Mouse (Mus musculus) layer of hippocampus, adult 2 months (tissue): ENCODE results near the gene Grip2. TPM values are rescaled to one million over a fixed set of nuclear protein-coding genes. Genes with fewer than 3 reads are reported as not detected.
A peak's percentile ranks its signal among the peaks of the same experiment; 100 is the strongest.

Experiments
- DNase-seq, 2 experiments: peaks; one replicate each; pipeline ENCODE4 v3.0.0; 2022; ENCODE audit warnings: low spot score in 2 of 2
- H3K27ac ChIP-seq: fragments of 200-600 bp; 2 replicates; pipeline ENCODE4 v1.8.1; 2022
- H3K4me3 ChIP-seq: fragments of 200-600 bp; 2 replicates; pipeline ENCODE4 v1.8.1; 2022; ENCODE audit warnings: mild to moderate bottlenecking
- CTCF ChIP-seq: fragments of 200-600 bp; conservative IDR thresholded peaks from 2 replicates; pipeline ENCODE4 v1.8.1; 2022; ENCODE audit warnings: antibody characterized with exemption, mild to moderate bottlenecking, moderate library complexity
- total RNA-seq, 2 experiments: library from RNA; stranded (reverse); gene quantifications; 2 replicates each; pipeline ENCODE4 v1.2.3; 2021

Grip2 gene
- total RNA-seq, 2 experiments from 2014 or later, result 7.1 to 9.9 TPM

DNA sequence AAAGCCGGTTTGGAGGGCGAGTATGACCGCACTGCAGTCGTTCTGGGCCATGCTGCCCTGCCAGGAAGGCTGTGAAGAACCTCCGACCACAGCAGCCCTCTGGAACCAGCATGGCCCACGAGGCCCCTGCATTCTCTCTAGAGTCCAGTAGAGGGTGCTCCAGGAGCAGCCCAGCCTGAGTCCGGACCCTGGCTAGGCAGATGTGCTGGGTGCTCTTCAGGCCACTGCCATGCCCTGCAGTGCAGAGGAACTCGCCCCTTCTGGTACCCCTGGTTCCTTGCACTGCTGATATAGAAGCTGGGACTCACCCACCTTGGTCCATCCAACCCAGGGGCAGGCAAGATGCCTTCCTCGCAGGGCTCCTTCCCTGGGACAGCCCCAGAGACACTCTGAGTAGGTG is 50.5 kb downstream of the Grip2 start:
- TF ChIP-seq CTCF, result peak; percentile 100
- H3K27ac ChIP-seq, result no peak overlapping the region
- peak; percentile 39 to 69 for DNase-seq
- no peak overlapping the region for H3K4me3 ChIP-seq

DNA sequence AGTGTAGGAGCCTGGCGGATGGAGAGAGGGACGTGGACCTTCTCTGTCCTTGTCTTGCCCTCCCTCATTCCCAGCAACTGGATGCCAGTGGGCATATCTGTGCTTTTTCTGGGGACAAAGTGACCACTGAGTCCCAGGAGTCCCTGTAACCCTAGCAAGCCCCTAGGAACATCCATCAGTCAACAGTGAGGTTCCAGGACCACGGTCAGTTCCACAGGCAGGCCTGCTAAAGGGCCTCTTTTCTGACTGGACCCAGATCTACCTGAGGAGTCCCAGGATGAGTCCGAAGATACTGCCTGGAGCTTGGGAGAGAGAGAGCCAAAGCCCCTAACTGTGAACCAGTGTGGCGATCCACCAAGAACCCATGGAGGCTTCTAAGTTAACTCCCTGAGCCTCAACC is 53.1 kb downstream of the Grip2 start:
- Histone ChIP-seq H3K27ac (no peak overlapping the region), H3K4me3 (no peak overlapping the region)
- TF ChIP-seq CTCF, result no peak
- no peak for DNase-seq

DNA sequence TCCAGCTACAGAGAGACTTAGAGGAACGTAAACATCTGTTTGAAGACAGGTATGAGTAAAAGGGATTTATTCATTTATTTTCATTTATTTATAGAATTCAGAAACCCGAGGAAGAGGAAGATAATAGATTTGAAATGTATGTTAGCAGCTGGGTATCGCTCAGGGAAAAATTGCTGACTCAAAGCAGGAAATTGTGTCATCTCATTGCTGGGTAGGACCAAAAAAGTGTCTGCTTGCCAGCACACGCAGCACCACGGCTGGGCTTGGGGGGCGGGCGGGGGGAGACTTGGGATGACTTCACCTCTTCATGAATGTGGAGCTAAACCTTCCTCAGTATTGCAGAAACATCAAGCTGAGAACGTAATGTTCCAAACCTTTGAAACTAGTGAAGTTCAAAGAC is 59.5 kb downstream of the Grip2 start:
- no peak overlapping the region for H3K27ac ChIP-seq
- TF ChIP-seq CTCF, result no peak
- DNase-seq, result no peak
- no peak overlapping the region for H3K4me3 ChIP-seq

GRCm38 (mm10) chr6:91762051-91762742 is 64.9 kb downstream of the Grip2 start:
- Histone ChIP-seq H3K27ac (no peak overlapping the region), H3K4me3 (no peak overlapping the region)
- DNase-seq, result no peak
- peak; percentile 65 for TF ChIP-seq CTCF

GRCm38 (mm10) chr6:91754845-91755244 is 72.2 kb downstream of the Grip2 start:
- no peak for TF ChIP-seq CTCF
- H3K4me3 ChIP-seq, result no peak overlapping the region
- H3K27ac ChIP-seq, result peak overlapping the region; percentile 76; the same call in 1 of the 2 replicates
- no peak for DNase-seq

GRCm38 (mm10) chr6:91754098-91754497 is 73.0 kb downstream of the Grip2 start:
- H3K27ac ChIP-seq, result peak overlapping the region; percentile 76
- DNase-seq, result peak; percentile 48 to 61
- TF ChIP-seq CTCF, result no peak

DNA sequence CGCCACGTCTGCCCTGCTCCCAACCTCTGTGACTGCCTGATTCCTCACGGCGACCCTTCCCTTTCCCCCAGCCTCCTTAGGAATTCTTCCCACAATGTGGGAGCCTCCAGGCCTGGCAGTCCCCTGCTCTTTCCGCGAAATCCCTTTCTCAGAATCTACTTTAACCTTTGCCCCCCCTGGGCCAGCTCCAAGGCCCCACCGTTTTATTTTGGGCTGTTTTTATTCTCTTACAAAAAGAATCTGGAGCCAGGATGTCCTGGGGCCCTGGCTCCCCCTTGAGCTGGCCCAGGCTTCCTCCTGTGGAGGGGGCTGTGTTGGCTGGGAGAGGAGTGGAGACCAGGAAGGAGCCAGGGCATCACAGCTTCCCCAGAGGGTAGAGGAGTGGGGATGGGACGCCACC is 74.2 kb downstream of the Grip2 start:
- no peak for TF ChIP-seq CTCF
- Histone ChIP-seq H3K4me3 (no peak overlapping the region), H3K27ac (peak overlapping the region; percentile 76)
- no peak for DNase-seq

More at GRCm38 (mm10) chr6:91754098-91754497, 73.0 kb downstream of the Grip2 start:
- no peak overlapping the region for H3K4me3 ChIP-seq

DNA sequence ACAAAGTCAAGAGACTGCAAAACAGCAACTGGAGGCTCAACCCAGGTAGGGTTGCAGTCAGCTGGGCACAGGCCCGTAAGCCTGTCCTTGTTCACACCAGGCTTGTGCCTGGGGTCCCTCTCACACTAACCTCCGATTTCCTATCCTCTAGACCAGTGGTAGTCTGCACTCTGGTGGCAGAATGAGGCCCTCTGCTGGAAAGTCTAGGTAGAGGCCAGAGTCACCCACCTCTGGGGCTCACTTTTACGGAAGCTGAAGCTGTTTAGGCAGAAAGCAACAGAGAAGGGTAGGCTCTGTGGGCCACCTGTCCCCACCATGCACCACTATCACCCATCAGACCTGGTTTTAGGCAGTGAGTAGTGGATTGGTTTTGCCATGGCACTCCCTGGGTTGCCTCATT is 76.1 kb downstream of the Grip2 start:
- Histone ChIP-seq H3K4me3 (no peak overlapping the region), H3K27ac (peak overlapping the region; percentile 23; the same call in 1 of the 2 replicates)
- no peak for DNase-seq
- peak; percentile 75 for TF ChIP-seq CTCF

DNA sequence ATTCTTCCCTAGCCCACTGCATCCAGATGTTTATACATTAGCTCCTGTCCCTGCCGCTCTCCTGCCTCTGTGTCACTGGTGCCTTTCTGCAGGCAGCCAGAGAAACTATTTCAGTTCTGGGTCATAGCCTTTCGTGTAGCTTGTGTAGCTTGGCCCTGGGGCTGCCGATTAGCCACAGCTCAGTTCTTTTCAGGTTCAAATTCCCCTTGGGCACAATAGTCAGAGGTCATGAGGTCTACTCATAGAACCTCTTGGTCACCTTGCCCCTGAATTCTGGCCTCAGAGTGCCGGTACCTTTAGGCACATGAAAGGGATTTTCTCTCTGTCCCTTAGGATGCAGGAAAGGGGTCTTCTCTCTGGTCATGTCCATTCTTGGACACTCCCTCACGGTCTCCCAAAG is 80.3 kb downstream of the Grip2 start:
- no peak overlapping the region for H3K27ac ChIP-seq
- TF ChIP-seq CTCF, result no peak
- no peak for DNase-seq
- H3K4me3 ChIP-seq, result no peak overlapping the region

DNA sequence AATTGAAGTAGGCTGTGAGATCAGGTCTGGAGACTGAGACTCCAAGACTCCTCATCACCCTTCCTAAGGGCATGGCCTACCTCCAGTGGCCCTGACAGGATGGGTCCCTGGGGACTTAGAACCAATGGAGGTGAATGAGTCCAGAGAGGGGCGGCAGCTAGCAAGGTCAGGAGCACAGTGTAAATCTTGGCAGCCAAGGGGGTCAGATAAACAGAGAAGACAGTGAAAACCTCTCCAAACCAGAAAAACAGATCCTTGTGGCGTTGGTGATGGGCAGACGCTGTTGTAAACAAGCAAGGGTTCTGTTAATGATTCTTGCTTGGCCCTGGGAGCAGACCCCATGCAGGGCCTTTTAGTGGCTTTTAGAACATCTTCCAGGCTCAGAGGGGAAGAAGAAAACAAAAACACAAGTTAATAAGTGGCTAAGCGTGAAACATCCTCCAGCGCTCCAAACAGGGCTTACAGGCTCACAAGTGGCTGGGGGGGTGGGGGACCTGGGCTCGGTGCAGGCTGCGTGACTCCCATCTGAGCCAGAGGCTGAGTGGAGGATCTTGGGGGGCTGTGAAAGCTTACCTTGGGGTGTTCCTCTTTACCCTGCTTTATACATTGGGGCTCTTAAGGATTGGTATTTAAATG is 81.0 kb downstream of the Grip2 start:
- no peak overlapping the region for H3K27ac ChIP-seq
- no peak for DNase-seq
- no peak for TF ChIP-seq CTCF

GRCm38 (mm10) chr6:91745246-91745645 is 81.8 kb downstream of the Grip2 start:
- no peak overlapping the region for H3K4me3 ChIP-seq
- no peak for TF ChIP-seq CTCF
- DNase-seq, result no peak
- H3K27ac ChIP-seq, result no peak overlapping the region

More for the DNA sequence above, 81.0 kb downstream of the Grip2 start:
- H3K4me3 ChIP-seq, result no peak overlapping the region

- no peak overlapping the region for H3K4me3 ChIP-seq
- H3K27ac ChIP-seq, result no peak overlapping the region
- no peak for DNase-seq
- no peak for TF ChIP-seq CTCF
Measured at GRCm38 (mm10) chr6:91743886-91744285, 83.2 kb downstream of the Grip2 start.

- no peak for TF ChIP-seq CTCF
- DNase-seq, result no peak
- Histone ChIP-seq H3K4me3 (no peak overlapping the region), H3K27ac (no peak overlapping the region)
Measured at GRCm38 (mm10) chr6:91742995-91743394, 84.1 kb downstream of the Grip2 start.

DNA sequence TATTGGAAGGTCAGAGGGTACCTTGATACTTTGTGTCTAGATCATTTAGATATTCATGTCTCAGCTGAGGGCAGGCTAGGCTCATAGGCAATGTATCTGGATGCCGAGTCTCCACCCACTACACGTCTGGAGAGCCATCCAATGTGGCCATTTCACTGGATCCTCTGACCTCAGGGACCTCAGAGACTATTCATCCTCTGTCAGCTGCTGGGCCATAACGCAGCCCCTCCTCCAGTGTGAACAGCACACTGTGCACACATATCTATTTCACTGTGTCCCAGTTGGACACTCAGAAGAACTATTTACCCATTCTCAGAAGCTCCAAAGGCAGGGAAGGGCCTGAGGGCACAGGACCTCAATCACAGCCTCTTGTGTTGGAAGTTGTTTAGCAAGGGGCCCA is 84.6 kb downstream of the Grip2 start:
- no peak for TF ChIP-seq CTCF
- H3K27ac ChIP-seq, result no peak overlapping the region; the same call in 1 of the 2 replicates
- DNase-seq, result no peak
- no peak overlapping the region for H3K4me3 ChIP-seq
